Mouse (Mus musculus) forebrain, postnatal 0 days (tissue): ENCODE data around the gene Btbd18. TPM values are rescaled to one million over a fixed set of nuclear protein-coding genes. Genes with fewer than 3 reads are reported as not detected.
A peak's percentile ranks its signal among the peaks of the same experiment; 100 is the strongest.

ENCODE experiments used
- ATAC-seq: fragments of 200-750 bp; cut with Nextera tagmentation; 2 replicates; pipeline ENCODE4 v1.8.0; 2017; ENCODE audit warnings: mild to moderate bottlenecking, moderate library complexity
- DNase-seq: peaks from one replicate; pipeline ENCODE4 v3.0.0-alpha.2; 2015
- H3K27ac ChIP-seq: fragments of 300-500 bp; sonication (generic); 2 replicates; pipeline ENCODE4 v1.5.1; 2014; ENCODE audit warnings: low read depth, mild to moderate bottlenecking, antibody characterized with exemption, low read length, moderate library complexity, mixed read lengths
- H3K27me3 ChIP-seq: fragments of 300-500 bp; sonication (generic); 2 replicates; pipeline ENCODE4 v1.6.1; 2014; ENCODE audit warnings: mild to moderate bottlenecking, low read length, mixed read lengths; ENCODE audit not compliant: insufficient read depth
- H3K36me3 ChIP-seq: fragments of 300-500 bp; sonication (generic); 2 replicates; pipeline ENCODE4 v1.6.1; 2014; ENCODE audit warnings: mild to moderate bottlenecking, moderate library complexity; ENCODE audit not compliant: insufficient read depth
- H3K4me1 ChIP-seq: fragments of 300-500 bp; sonication (generic); 2 replicates; pipeline ENCODE4 v1.6.1; 2014; ENCODE audit warnings: antibody characterized with exemption; ENCODE audit not compliant: insufficient read depth
- H3K4me2 ChIP-seq: fragments of 300-500 bp; sonication (generic); 2 replicates; pipeline ENCODE4 v1.6.1; 2014; ENCODE audit warnings: low read depth, mild to moderate bottlenecking, moderate library complexity
- H3K4me3 ChIP-seq: fragments of 300-500 bp; sonication (generic); 2 replicates; pipeline ENCODE4 v1.5.1; 2014; ENCODE audit warnings: low read depth, low read length, mixed read lengths
- H3K9ac ChIP-seq: fragments of 300-500 bp; sonication (generic); 2 replicates; pipeline ENCODE4 v1.6.1; 2014; ENCODE audit warnings: mild to moderate bottlenecking
- H3K9me3 ChIP-seq: fragments of 300-500 bp; sonication (generic); 2 replicates; pipeline ENCODE4 v1.6.1; 2016; ENCODE audit warnings: low read length
- CTCF ChIP-seq: sonication (generic); IDR thresholded peaks from 2 replicates; pipeline ENCODE4 v1.5.1; 2016; ENCODE audit warnings: antibody characterized with exemption, control low read depth, low read depth
- WGBS: fragments of 180-500 bp; shearing (Covaris S2); extraction: QIAGEN DNeasy Blood & Tissue Kit; methylation state at CpG from one replicate; pipeline ENCODE4 v1.1.7; 2014; 5-methylcytosine and 5-hydroxymethylcytosine counted together
- polyA plus RNA-seq: library from polyadenylated mRNA; unstranded; fragments of >200 nt; fragmentation: Nextera tagmentation; extraction: Ambion mirVana; gene quantifications from 2 replicates; pipeline ENCODE4 v1.2.1, GENCODE M21; 2015
- total RNA-seq: library from RNA; depleted of rRNA; stranded (reverse); fragments of >200 nt; gene quantifications from 2 replicates; pipeline ENCODE4 v1.2.3, GENCODE M21; 2014

Gene Btbd18
- total and polyA plus RNA-seq, 2 experiments from 2014 or later: 0.10 to 0.25 TPM

- H3K4me1 ChIP-seq: 0 out of 2 replicates have a peak, but pooled peaks cover 14% of the 10 kb centered on the region
- peak within 1 kb of the TSS; percentile 80 for H3K27ac ChIP-seq
- H3K9me3 ChIP-seq: no peaks in the 10 kb centered on the region
- H3K36me3 ChIP-seq: peaks cover 30% of the 10 kb centered on the region
- peak; percentile 99 for ATAC-seq
- TF ChIP-seq CTCF: no peak
- peak within 1 kb of the TSS; percentile 84 for H3K4me2 ChIP-seq
- H3K9ac ChIP-seq: peak within 1 kb of the TSS; percentile 77
- no peaks in the 10 kb centered on the region for H3K27me3 ChIP-seq
- peak within 1 kb of the TSS; percentile 99 for H3K4me3 ChIP-seq
- DNase-seq: peak; percentile 98
- WGBS: 1% methylated on average over 44 of the region's 44 CpGs
Observed at GRCm38 (mm10) chr2:84677968-84678880, 19.3 kb downstream of the Btbd18 start, which contains the start of the genes Gm28635 and Med19. Gm28635 (minus strand) TSS chr2:84678041. Med19 (plus strand) TSS chr2:84678402.

- H3K4me2 ChIP-seq: peak within 1 kb of the TSS; percentile 84
- H3K4me3 ChIP-seq: peak within 1 kb of the TSS; percentile 99
- no peaks in the 10 kb centered on the region for H3K9me3 ChIP-seq
- 0 out of 2 replicates have a peak, but pooled peaks cover 14% of the 10 kb centered on the region for H3K4me1 ChIP-seq
- H3K27ac ChIP-seq: peak within 1 kb of the TSS; percentile 80
- H3K36me3 ChIP-seq: peaks cover 24% of the 10 kb centered on the region
- no peak for TF ChIP-seq CTCF
- H3K9ac ChIP-seq: peak within 1 kb of the TSS; percentile 77
- H3K27me3 ChIP-seq: no peaks in the 10 kb centered on the region
- DNase-seq (no peak), ATAC-seq (no peak)
- WGBS: 16% methylated on average over 8 of the region's 8 CpGs
Observed at GRCm38 (mm10) chr2:84679016-84679415, 20.1 kb downstream of the Btbd18 start, which contains the start of gene Tmx2. Tmx2 (minus strand) TSS chr2:84679140.

- Histone ChIP-seq H3K9me3 (no peaks in the 10 kb centered on the region), H3K36me3 (peaks cover 33% of the 10 kb centered on the region), H3K27ac (no peak overlapping the region), H3K27me3 (no peaks in the 10 kb centered on the region), H3K4me2 (no peak overlapping the region), H3K4me3 (no peak overlapping the region), H3K4me1 (0 out of 2 replicates have a peak, but pooled peaks cover 5% of the 10 kb centered on the region), H3K9ac (no peak overlapping the region)
- no peak for TF ChIP-seq CTCF
- ATAC-seq (no peak), DNase-seq (no peak)
- WGBS: 82% methylated on average over 6 of the region's 6 CpGs
Observed at GRCm38 (mm10) chr2:84682605-84683183, 23.8 kb downstream of the Btbd18 start.

- no peak overlapping the region for H3K27ac ChIP-seq
- H3K27me3 ChIP-seq: no peaks in the 10 kb centered on the region
- H3K9ac ChIP-seq: no peak overlapping the region
- ATAC-seq (no peak), DNase-seq (no peak)
- no peak for TF ChIP-seq CTCF
- no peak overlapping the region for H3K4me3 ChIP-seq
- WGBS: 79% methylated on average over 2 of the region's 2 CpGs
- no peak overlapping the region for H3K4me2 ChIP-seq
- H3K36me3 ChIP-seq: peaks cover 75% of the 10 kb centered on the region
- no peaks in the 10 kb centered on the region for H3K9me3 ChIP-seq
- H3K4me1 ChIP-seq: no peaks in the 10 kb centered on the region
Observed at GRCm38 (mm10) chr2:84688080-84688844, 29.4 kb downstream of the Btbd18 start.

GRCm38 (mm10) chr2:84690050-84690449 lies 31.2 kb downstream of the Btbd18 start:
- no peak for TF ChIP-seq CTCF
- no peaks in the 10 kb centered on the region for H3K9me3 ChIP-seq
- H3K4me3 ChIP-seq: no peak overlapping the region
- no peak overlapping the region for H3K27ac ChIP-seq
- peaks cover 84% of the 10 kb centered on the region for H3K36me3 ChIP-seq
- no peak overlapping the region for H3K9ac ChIP-seq
- DNase-seq (no peak), ATAC-seq (no peak)
- H3K4me2 ChIP-seq: no peak overlapping the region
- WGBS: 79% methylated on average over 12 of the region's 12 CpGs
- H3K4me1 ChIP-seq: no peaks in the 10 kb centered on the region
- H3K27me3 ChIP-seq: no peaks in the 10 kb centered on the region

- TF ChIP-seq CTCF: no peak
- peak; percentile 58; the same call in 1 of the 2 replicates for ATAC-seq
- Histone ChIP-seq H3K4me3 (no peak overlapping the region), H3K36me3 (peaks cover 46% of the 10 kb centered on the region), H3K9me3 (no peaks in the 10 kb centered on the region), H3K9ac (no peak overlapping the region), H3K27me3 (no peaks in the 10 kb centered on the region), H3K4me1 (no peaks in the 10 kb centered on the region), H3K4me2 (no peak overlapping the region), H3K27ac (no peak overlapping the region)
- DNase-seq: no peak
- 86% methylated on average over 5 of the region's 5 CpGs for WGBS
Observed at GRCm38 (mm10) chr2:84695007-84695695, 36.3 kb downstream of the Btbd18 start.
